Mouse (Mus musculus) heart, embryonic 12.5 days (tissue): ENCODE measurements at regions not wholly inside any gene's neighbourhood (a gene's known extent, or its start where the extent isn't known, plus 50 kb on each side); places are given as distances from the start of the nearest gene placed in this dataset.
A peak's percentile ranks its signal among the peaks of the same experiment; 100 is the strongest.

Experiments used
- ATAC-seq: fragments of 200-750 bp; cut with Nextera tagmentation; 2 replicates; pipeline ENCODE4 v1.8.0; 2017; ENCODE audit warnings: moderate TSS enrichment, moderate library complexity; ENCODE audit not compliant: insufficient number of reproducible peaks, low FRiP score
- H3K27ac ChIP-seq: fragments of 300-500 bp; sonication (generic); 2 replicates; pipeline ENCODE4 v1.5.1; 2016; ENCODE audit warnings: mild to moderate bottlenecking, moderate library complexity; ENCODE audit not compliant: poor library complexity, severe bottlenecking
- H3K27me3 ChIP-seq: fragments of 300-500 bp; sonication (generic); replicated peaks from 2 replicates; pipeline ENCODE4 v1.6.1; 2016; ENCODE audit warnings: mild to moderate bottlenecking, moderate library complexity
- H3K36me3 ChIP-seq: fragments of 300-500 bp; sonication (generic); 2 replicates; pipeline ENCODE4 v1.6.1; 2016; ENCODE audit warnings: mild to moderate bottlenecking, moderate library complexity
- H3K4me1 ChIP-seq: fragments of 300-500 bp; sonication (generic); replicated peaks from 2 replicates; pipeline ENCODE4 v1.6.1; 2016; ENCODE audit warnings: mild to moderate bottlenecking
- H3K4me2 ChIP-seq: fragments of 300-500 bp; sonication (generic); 2 replicates; pipeline ENCODE4 v1.6.1; 2016; ENCODE audit warnings: mild to moderate bottlenecking, moderate library complexity
- H3K4me3 ChIP-seq: fragments of 300-500 bp; sonication (generic); 2 replicates; pipeline ENCODE4 v1.5.1; 2016; ENCODE audit warnings: mild to moderate bottlenecking
- H3K9ac ChIP-seq: fragments of 300-500 bp; sonication (generic); 2 replicates; pipeline ENCODE4 v1.6.1; 2016; ENCODE audit warnings: mild to moderate bottlenecking, moderate library complexity
- H3K9me3 ChIP-seq: fragments of 300-500 bp; sonication (generic); replicated peaks from 2 replicates; pipeline ENCODE4 v1.6.1; 2016; ENCODE audit warnings: mild to moderate bottlenecking, moderate library complexity
- WGBS: fragments of 180-500 bp; shearing (Covaris S2); methylation state at CpG from one replicate; pipeline ENCODE4 v1.1.7; 2016; 5-methylcytosine and 5-hydroxymethylcytosine counted together

- Histone ChIP-seq H3K27me3 (no peaks in the 10 kb centered on the region), H3K4me1 (no peaks in the 10 kb centered on the region), H3K4me3 (no peak overlapping the region), H3K36me3 (no peaks in the 10 kb centered on the region), H3K4me2 (no peak overlapping the region), H3K9me3 (peaks cover 8% of the 10 kb centered on the region), H3K27ac (no peak overlapping the region), H3K9ac (no peak overlapping the region)
- ATAC-seq, result no peak
- 66% methylated on average over 5 of the region's 5 CpGs for WGBS
Observed at GRCm38 (mm10) chr9:120723026-120723425, 151.8 kb downstream of the Rpl14 start.

GRCm38 (mm10) chr9:120731952-120732622 is 160.8 kb downstream of the Rpl14 start:
- no peak overlapping the region for H3K4me2 ChIP-seq
- H3K27ac ChIP-seq, result no peak overlapping the region
- H3K4me3 ChIP-seq, result no peak overlapping the region
- no peaks in the 10 kb centered on the region for H3K36me3 ChIP-seq
- H3K9ac ChIP-seq, result no peak overlapping the region
- no peak for ATAC-seq
- H3K27me3 ChIP-seq, result no peaks in the 10 kb centered on the region
- 33% methylated on average over 8 of the region's 8 CpGs for WGBS
- peaks cover 39% of the 10 kb centered on the region for H3K4me1 ChIP-seq
- H3K9me3 ChIP-seq, result peaks cover 8% of the 10 kb centered on the region

- Histone ChIP-seq H3K27ac (no peak overlapping the region), H3K4me3 (no peak overlapping the region), H3K36me3 (no peaks in the 10 kb centered on the region), H3K4me2 (no peak overlapping the region), H3K9me3 (peaks cover 7% of the 10 kb centered on the region), H3K27me3 (no peaks in the 10 kb centered on the region), H3K9ac (no peak overlapping the region), H3K4me1 (peaks cover 43% of the 10 kb centered on the region)
- 40% methylated on average over 14 of the region's 14 CpGs for WGBS
- ATAC-seq, result no peak; the same call in 1 of the 2 replicates
Observed at GRCm38 (mm10) chr9:120732650-120733293, 161.5 kb downstream of the Rpl14 start.

GRCm38 (mm10) chr9:120733681-120734465 is 162.6 kb downstream of the Rpl14 start:
- Histone ChIP-seq H3K9ac (no peak overlapping the region), H3K4me2 (no peak overlapping the region), H3K27ac (no peak overlapping the region), H3K4me1 (peaks cover 54% of the 10 kb centered on the region), H3K4me3 (no peak overlapping the region), H3K27me3 (no peaks in the 10 kb centered on the region), H3K36me3 (no peaks in the 10 kb centered on the region), H3K9me3 (peaks cover 7% of the 10 kb centered on the region)
- WGBS, result 48% methylated on average over 11 of the region's 11 CpGs
- no peak for ATAC-seq

- H3K4me2 ChIP-seq, result no peak overlapping the region
- ATAC-seq, result no peak
Observed at GRCm38 (mm10) chr9:120735217-120735616, 164.0 kb downstream of the Rpl14 start.

GRCm38 (mm10) chr9:120737956-120738355 is 166.7 kb downstream of the Rpl14 start:
- 0 out of 2 replicates have a peak, but pooled peaks cover 4% of the 10 kb centered on the region for H3K9me3 ChIP-seq
- H3K4me1 ChIP-seq, result peaks cover 66% of the 10 kb centered on the region
- H3K4me2 ChIP-seq, result no peak overlapping the region
- no peak overlapping the region for H3K9ac ChIP-seq
- 0 out of 2 replicates have a peak, but pooled peaks have one; percentile 11 for ATAC-seq
- H3K36me3 ChIP-seq, result no peaks in the 10 kb centered on the region
- no peak overlapping the region for H3K4me3 ChIP-seq
- no peaks in the 10 kb centered on the region for H3K27me3 ChIP-seq
- 0% methylated on average over 1 of the region's 1 CpGs for WGBS
- H3K27ac ChIP-seq, result peak overlapping the region; percentile 78

More at GRCm38 (mm10) chr9:120735217-120735616, 164.0 kb downstream of the Rpl14 start:
- no peak overlapping the region for H3K4me3 ChIP-seq
- H3K4me1 ChIP-seq, result peaks cover 68% of the 10 kb centered on the region
- H3K9ac ChIP-seq, result peak overlapping the region; percentile 25; the same call in 1 of the 2 replicates
- H3K27me3 ChIP-seq, result no peaks in the 10 kb centered on the region
- H3K36me3 ChIP-seq, result no peaks in the 10 kb centered on the region
- WGBS, result 46% methylated on average over 7 of the region's 7 CpGs
- no peaks in the 10 kb centered on the region for H3K9me3 ChIP-seq
- H3K27ac ChIP-seq, result no peak overlapping the region

- Histone ChIP-seq H3K4me3 (no peak overlapping the region), H3K27ac (peak overlapping the region; percentile 78), H3K27me3 (no peaks in the 10 kb centered on the region), H3K9me3 (0 out of 2 replicates have a peak, but pooled peaks cover 4% of the 10 kb centered on the region), H3K36me3 (no peaks in the 10 kb centered on the region), H3K9ac (no peak overlapping the region), H3K4me1 (peaks cover 55% of the 10 kb centered on the region), H3K4me2 (peak overlapping the region; percentile 16; the same call in 1 of the 2 replicates)
- WGBS, result 34% methylated on average over 14 of the region's 14 CpGs
- peak; percentile 70 for ATAC-seq
Observed at GRCm38 (mm10) chr9:120739199-120739952, 168.1 kb downstream of the Rpl14 start.

- 21% methylated on average over 6 of the region's 6 CpGs for WGBS
- no peak; the same call in 1 of the 2 replicates for ATAC-seq
- Histone ChIP-seq H3K27me3 (no peaks in the 10 kb centered on the region), H3K4me3 (no peak overlapping the region), H3K27ac (peak overlapping the region; percentile 78), H3K36me3 (no peaks in the 10 kb centered on the region), H3K9me3 (0 out of 2 replicates have a peak, but pooled peaks cover 4% of the 10 kb centered on the region), H3K4me2 (peak overlapping the region; percentile 16; the same call in 1 of the 2 replicates), H3K9ac (0 out of 2 replicates have a peak overlapping the region, but pooled peaks have one; percentile 19), H3K4me1 (peaks cover 50% of the 10 kb centered on the region)
Observed at GRCm38 (mm10) chr9:120739953-120740524, 168.8 kb downstream of the Rpl14 start.

GRCm38 (mm10) chr9:120741521-120741920 is 170.3 kb downstream of the Rpl14 start:
- H3K27me3 ChIP-seq, result no peaks in the 10 kb centered on the region
- ATAC-seq, result no peak
- no peak overlapping the region for H3K9ac ChIP-seq
- no peak overlapping the region for H3K4me3 ChIP-seq
- 65% methylated on average over 2 of the region's 2 CpGs for WGBS
- no peak overlapping the region for H3K27ac ChIP-seq
- H3K36me3 ChIP-seq, result no peaks in the 10 kb centered on the region
- H3K9me3 ChIP-seq, result 0 out of 2 replicates have a peak, but pooled peaks cover 10% of the 10 kb centered on the region
- peaks cover 35% of the 10 kb centered on the region for H3K4me1 ChIP-seq
- H3K4me2 ChIP-seq, result no peak overlapping the region

- no peak for ATAC-seq
- H3K4me3 ChIP-seq, result no peak overlapping the region
- no peak overlapping the region for H3K4me2 ChIP-seq
- 0 out of 2 replicates have a peak, but pooled peaks cover 10% of the 10 kb centered on the region for H3K9me3 ChIP-seq
- no peak overlapping the region for H3K27ac ChIP-seq
- H3K27me3 ChIP-seq, result no peaks in the 10 kb centered on the region
- H3K9ac ChIP-seq, result no peak overlapping the region
- H3K36me3 ChIP-seq, result no peaks in the 10 kb centered on the region
- WGBS, result 59% methylated on average over 9 of the region's 9 CpGs
- H3K4me1 ChIP-seq, result peaks cover 28% of the 10 kb centered on the region
Observed at GRCm38 (mm10) chr9:120743455-120743854, 172.2 kb downstream of the Rpl14 start.
